Mouse (Mus musculus): ENCODE data around the gene Ccdc97. TPM values are rescaled to one million over a fixed set of nuclear protein-coding genes. Genes with fewer than 3 reads are reported as not detected.

Ccdc97 gene
- polyA plus RNA-seq (2015; fragmentation: Nextera tagmentation; extraction: Ambion mirVana), result 30.9 and 40.9 TPM in 2 replicates

DNA sequence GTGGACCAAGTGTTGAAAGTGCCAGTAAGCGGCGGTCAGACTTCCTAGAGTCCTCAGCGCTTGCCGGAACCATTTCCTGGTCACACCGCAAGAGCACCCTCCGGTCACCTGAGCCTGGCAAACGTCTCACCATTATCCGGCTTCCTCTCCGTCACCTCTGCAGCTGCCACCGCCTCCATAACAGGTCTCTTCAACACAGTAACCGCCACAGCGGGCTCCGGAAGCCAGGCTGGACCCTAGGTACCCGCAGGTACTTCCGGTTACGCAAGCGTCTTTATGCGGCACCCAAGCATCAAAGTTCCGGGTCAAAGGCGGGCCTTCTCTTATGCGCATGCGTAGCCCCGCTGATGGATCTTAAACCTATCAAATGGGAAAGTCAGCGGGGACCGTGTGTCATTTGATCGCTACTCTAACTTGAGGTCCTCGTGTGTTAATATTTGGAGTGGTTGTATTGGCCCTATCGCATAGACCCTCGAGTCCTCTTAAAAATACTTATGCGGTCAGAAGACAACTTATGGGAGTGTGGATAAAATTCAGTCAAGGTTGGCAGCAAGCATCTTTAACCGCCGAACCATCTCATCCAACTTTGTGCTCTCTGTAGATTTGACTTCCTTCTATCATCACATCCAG is at the start of gene Ccdc97:
Gene Ccdc97, minus strand, starts transcription at position 301 of the 630 bp plus-strand sequence.
- 4% methylated on average over 32 of the region's 32 CpGs for WGBS
- peak within 1 kb of the TSS; percentile 85 for H3K27ac ChIP-seq (replicated peaks)
- H3K27me3 ChIP-seq, result no peaks in the 10 kb centered on the region
- peaks cover 56% of the 10 kb centered on the region for H3K36me3 ChIP-seq
- peak within 1 kb of the TSS; percentile 90 for H3K4me2 ChIP-seq
- H3K4me3 ChIP-seq, result peak within 1 kb of the TSS; percentile 63
- H3K9ac ChIP-seq, result peak within 1 kb of the TSS; percentile 65
- peaks cover 21% of the 10 kb centered on the region for H3K4me1 ChIP-seq (replicated peaks)
- no peaks in the 10 kb centered on the region for H3K9me3 ChIP-seq
- ATAC-seq (ENCODE audit: low FRiP score, low read depth), result peak; percentile 86

DNA sequence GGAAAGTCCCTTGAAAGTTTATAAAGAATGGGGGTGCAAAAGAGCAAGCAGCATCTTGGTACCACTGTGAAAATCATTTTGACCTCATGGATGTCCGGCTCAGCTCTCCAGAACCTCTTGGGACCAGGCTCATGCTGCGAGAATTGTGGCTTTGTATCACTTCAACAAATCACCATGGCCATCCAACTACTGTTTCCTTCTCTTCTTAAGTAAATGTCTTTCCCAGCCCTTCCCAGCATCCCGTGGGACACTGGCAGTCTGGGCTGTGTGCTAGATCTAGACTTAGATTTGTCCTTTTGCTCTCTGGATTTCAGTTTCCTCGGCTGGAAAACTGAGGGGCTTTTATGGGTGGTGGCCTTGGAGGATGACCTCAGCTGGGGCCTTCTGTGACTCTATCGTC is 49.3 kb upstream of the Ccdc97 start:
- H3K4me1 ChIP-seq (replicated peaks), result no peaks in the 10 kb centered on the region
- no peaks in the 10 kb centered on the region for H3K27me3 ChIP-seq
- no peak overlapping the region for H3K27ac ChIP-seq (replicated peaks)
- no peak for ATAC-seq (ENCODE audit: low FRiP score, low read depth)
- no peak overlapping the region for H3K9ac ChIP-seq
- no peaks in the 10 kb centered on the region for H3K36me3 ChIP-seq
- no peak overlapping the region for H3K4me2 ChIP-seq
- no peak overlapping the region for H3K4me3 ChIP-seq
- WGBS, result 90% methylated on average over 5 of the region's 5 CpGs
- H3K9me3 ChIP-seq, result no peaks in the 10 kb centered on the region

DNA sequence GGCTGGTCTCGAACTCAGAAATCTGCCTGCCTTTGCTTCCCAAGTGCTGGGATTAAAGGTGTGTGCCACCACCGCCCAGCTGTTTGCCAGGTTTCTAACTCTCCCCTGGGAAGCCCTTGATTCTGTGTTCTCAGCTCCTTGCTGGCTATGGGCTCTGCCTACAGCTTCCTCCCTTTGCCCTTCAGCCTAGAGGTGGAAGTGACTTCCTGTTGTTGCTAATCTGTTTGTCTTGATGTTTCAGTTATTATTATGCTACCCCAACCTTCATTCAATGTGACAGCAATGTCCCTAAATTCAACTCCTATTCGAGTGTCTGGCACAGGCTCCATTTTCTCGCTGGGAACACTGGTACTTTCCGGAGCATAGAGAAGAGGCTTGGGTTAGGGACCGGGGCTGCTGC is 47.2 kb upstream of the Ccdc97 start:
- Histone ChIP-seq H3K4me2 (no peak overlapping the region), H3K4me1 (replicated peaks) (no peaks in the 10 kb centered on the region), H3K4me3 (no peak overlapping the region), H3K9me3 (no peaks in the 10 kb centered on the region), H3K27ac (replicated peaks) (no peak overlapping the region), H3K36me3 (no peaks in the 10 kb centered on the region), H3K9ac (no peak overlapping the region), H3K27me3 (no peaks in the 10 kb centered on the region)
- no peak for ATAC-seq (ENCODE audit: low FRiP score, low read depth)
- WGBS, result 89% methylated on average over 6 of the region's 6 CpGs

DNA sequence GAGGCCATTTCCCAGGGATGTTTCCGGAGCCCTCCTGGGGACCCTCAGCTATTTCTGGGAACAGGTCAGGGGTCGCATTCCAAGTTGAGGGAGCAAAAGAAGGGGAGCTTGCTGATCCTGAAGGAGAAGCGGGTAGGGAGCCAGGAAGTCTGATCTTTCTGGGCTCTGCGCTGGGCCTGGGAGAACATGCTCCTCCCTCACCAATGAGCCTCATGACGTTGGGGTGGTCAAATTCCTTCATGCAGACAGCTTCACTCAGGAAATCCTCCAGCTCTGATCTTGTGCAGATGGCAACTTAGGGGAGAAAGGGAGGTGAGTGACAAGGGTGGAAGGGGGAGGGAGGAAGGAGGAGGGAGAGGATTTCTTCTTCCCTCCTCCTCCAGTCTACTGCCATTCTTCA is 45.3 kb upstream of the Ccdc97 start:
- H3K9me3 ChIP-seq, result no peaks in the 10 kb centered on the region
- H3K4me3 ChIP-seq, result no peak overlapping the region
- H3K36me3 ChIP-seq, result no peaks in the 10 kb centered on the region
- no peak overlapping the region for H3K27ac ChIP-seq (replicated peaks)
- WGBS, result 63% methylated on average over 5 of the region's 5 CpGs
- no peaks in the 10 kb centered on the region for H3K27me3 ChIP-seq
- H3K9ac ChIP-seq, result no peak overlapping the region
- no peaks in the 10 kb centered on the region for H3K4me1 ChIP-seq (replicated peaks)
- no peak overlapping the region for H3K4me2 ChIP-seq
- ATAC-seq (ENCODE audit: low FRiP score, low read depth), result no peak

DNA sequence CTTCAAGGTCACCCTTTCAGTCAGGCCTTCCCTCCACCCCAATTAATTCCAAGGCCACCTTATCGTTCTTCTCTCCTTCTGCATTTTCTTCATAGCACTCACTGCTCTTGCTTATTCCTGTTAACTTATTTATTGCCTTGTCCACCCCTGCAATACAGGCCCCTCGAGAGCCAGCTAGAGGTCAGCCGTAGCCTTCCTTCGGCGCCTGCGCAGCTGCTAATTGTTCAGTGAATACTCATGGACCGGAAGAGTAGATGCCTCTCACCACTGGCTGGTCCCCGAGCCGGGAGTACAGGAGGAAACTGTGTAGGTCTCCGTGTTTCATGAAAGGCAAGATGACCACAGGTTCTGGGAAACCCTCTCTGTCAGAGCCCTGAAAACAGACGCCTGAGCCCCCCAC is 44.8 kb upstream of the Ccdc97 start:
- H3K36me3 ChIP-seq, result no peaks in the 10 kb centered on the region
- ATAC-seq (ENCODE audit: low FRiP score, low read depth), result no peak
- no peak overlapping the region for H3K27ac ChIP-seq (replicated peaks)
- no peak overlapping the region for H3K4me3 ChIP-seq
- no peak overlapping the region for H3K4me2 ChIP-seq
- 73% methylated on average over 11 of the region's 11 CpGs for WGBS
- no peaks in the 10 kb centered on the region for H3K9me3 ChIP-seq
- no peaks in the 10 kb centered on the region for H3K4me1 ChIP-seq (replicated peaks)
- no peak overlapping the region for H3K9ac ChIP-seq
- H3K27me3 ChIP-seq, result no peaks in the 10 kb centered on the region

DNA sequence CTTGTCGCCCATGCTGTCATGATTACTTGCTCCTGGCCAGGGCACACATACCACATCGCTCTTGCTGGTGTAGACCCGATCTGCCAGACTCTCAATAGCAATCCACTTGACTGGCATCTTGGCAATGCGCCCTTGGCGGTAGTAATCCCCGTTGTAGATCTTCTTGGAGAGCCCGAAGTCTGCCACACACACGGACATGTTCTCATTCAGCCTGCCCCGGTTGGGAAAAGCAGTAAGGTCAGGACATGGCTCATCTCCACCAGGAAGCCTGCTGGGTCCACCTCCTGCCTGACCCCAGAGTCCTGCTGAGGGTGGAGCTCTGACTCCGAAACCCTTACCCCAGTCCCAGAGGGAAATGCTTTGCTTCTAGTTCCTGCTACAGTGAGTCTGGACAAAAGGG is 42.5 kb upstream of the Ccdc97 start:
- H3K36me3 ChIP-seq, result no peaks in the 10 kb centered on the region
- no peaks in the 10 kb centered on the region for H3K4me1 ChIP-seq (replicated peaks)
- no peak overlapping the region for H3K4me3 ChIP-seq

DNA sequence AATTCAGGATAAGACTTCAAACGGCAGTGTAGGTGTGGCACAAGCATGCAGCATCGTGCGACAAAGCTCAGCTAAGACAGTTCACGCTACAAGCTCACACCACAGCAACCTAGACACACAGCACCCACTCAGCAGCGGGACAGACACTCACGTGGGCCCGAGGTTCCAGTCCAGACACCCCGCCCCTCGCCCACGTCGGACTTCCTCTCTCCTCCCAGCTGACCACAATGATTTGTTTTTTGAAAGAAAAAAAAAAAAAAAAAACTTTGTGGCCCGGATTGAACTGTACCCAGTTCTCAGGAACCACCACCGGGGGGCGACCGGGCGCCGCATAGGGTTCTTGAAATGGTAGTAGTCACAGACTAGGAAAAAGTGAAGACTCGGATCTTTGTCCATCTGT is 37.1 kb upstream of the Ccdc97 start:
- H3K9ac ChIP-seq, result peak overlapping the region; percentile 56
- peak overlapping the region; percentile 89 for H3K4me3 ChIP-seq
- no peaks in the 10 kb centered on the region for H3K9me3 ChIP-seq
- WGBS, result under 1% methylated on average over 18 of the region's 18 CpGs
- peak overlapping the region; percentile 99 for H3K27ac ChIP-seq (replicated peaks)
- H3K4me1 ChIP-seq (replicated peaks), result peaks cover 25% of the 10 kb centered on the region
- peak overlapping the region; percentile 98 for H3K4me2 ChIP-seq
- no peaks in the 10 kb centered on the region for H3K36me3 ChIP-seq
- ATAC-seq (ENCODE audit: low FRiP score, low read depth), result peak; percentile 23
- H3K27me3 ChIP-seq, result no peaks in the 10 kb centered on the region

More for the DNA sequence above, 42.5 kb upstream of the Ccdc97 start:
- WGBS, result 69% methylated on average over 10 of the region's 10 CpGs
- ATAC-seq (ENCODE audit: low FRiP score, low read depth), result no peak
- no peaks in the 10 kb centered on the region for H3K27me3 ChIP-seq
- no peak overlapping the region for H3K27ac ChIP-seq (replicated peaks)
- no peak overlapping the region for H3K4me2 ChIP-seq
- no peak overlapping the region for H3K9ac ChIP-seq
- no peaks in the 10 kb centered on the region for H3K9me3 ChIP-seq

DNA sequence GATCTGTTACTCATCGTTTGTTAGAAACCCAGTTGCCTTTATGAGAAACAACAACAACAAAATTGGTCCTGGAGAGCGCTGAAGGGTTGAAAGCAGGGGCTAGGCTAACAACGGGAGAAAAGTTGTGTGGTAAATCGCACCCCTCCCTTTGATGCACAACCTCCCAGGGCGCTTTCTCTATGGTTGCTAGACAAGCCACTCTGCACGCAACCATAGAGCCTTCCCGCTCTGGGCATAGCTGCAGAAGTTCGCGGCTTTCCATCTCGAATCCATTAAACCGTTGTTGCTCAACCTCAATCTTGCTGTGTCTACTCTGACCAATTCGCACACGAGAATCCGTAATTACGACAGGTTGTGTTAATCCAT is 36.6 kb upstream of the Ccdc97 start:
- Histone ChIP-seq H3K36me3 (peaks cover 5% of the 10 kb centered on the region), H3K4me1 (replicated peaks) (peaks cover 25% of the 10 kb centered on the region), H3K9me3 (no peaks in the 10 kb centered on the region), H3K4me3 (peak overlapping the region; percentile 89), H3K4me2 (peak overlapping the region; percentile 98), H3K27ac (replicated peaks) (peak overlapping the region; percentile 99), H3K27me3 (no peaks in the 10 kb centered on the region), H3K9ac (peak overlapping the region; percentile 56)
- WGBS, result under 1% methylated on average over 15 of the region's 15 CpGs
- ATAC-seq (ENCODE audit: low FRiP score, low read depth), result peak; percentile 42

DNA sequence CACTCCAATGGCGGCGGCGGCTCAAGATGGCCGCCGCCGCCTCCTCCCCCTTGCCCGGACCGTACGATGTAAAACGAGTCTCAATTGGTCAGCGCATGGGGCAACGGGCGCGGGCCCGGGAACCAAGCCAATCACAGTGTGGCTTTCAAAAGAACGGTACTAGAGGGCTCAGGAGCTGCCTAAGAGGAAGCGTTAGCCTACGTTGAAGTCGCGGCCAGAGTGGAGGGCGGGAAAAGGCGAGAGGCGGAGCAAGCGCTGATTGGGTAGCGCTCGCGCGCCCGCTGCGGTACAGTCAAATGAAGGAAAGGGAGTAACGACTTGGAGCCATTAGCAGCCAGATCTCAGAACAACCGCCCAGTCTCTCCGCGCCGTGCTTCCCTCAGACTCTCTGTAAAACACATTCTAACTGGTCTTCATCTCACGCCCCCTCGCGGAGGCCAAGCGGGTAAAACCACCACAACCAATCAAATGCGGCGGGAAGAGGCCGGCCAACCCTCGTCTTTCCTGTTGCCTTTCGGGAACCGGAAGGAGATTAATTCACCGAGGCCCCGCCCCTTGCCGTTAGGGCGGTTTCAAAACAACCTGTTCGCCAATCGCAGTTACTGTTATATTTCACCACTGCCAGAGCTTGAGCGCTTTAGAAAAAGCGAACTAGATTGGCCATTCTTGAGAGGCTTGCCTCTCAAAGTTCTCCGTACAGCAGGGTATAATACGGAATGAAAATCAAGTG is 36.0 kb upstream of the Ccdc97 start, which contains the start of gene Hnrnpul1:
Gene Hnrnpul1, minus strand, starts transcription at position 20 of the 730 bp plus-strand sequence.
- Histone ChIP-seq H3K4me2 (peak within 1 kb of the TSS; percentile 98), H3K36me3 (peaks cover 9% of the 10 kb centered on the region), H3K9me3 (no peaks in the 10 kb centered on the region), H3K9ac (peak within 1 kb of the TSS; percentile 98), H3K4me3 (peak within 1 kb of the TSS; percentile 89), H3K4me1 (replicated peaks) (peaks cover 25% of the 10 kb centered on the region), H3K27me3 (no peaks in the 10 kb centered on the region), H3K27ac (replicated peaks) (peak within 1 kb of the TSS; percentile 99)
- under 1% methylated on average over 55 of the region's 55 CpGs for WGBS
- ATAC-seq (ENCODE audit: low FRiP score, low read depth), result peak; percentile 95

DNA sequence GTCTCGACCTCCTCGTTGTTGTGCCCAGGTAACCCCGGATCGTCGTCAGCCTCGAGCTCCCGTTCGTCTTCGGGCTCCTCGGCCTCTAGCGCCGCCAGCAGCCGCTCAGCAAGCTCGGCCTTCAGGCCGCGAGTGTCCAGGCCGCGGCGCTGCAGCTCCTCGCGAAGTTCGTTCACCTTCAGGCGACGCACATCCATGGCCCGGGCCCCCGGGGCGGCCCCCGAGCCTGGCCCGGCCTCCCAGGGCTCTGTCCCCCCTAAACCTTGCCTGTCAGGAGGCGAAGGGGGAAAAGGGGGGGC is 35.5 kb upstream of the Ccdc97 start:
- ATAC-seq (ENCODE audit: low FRiP score, low read depth), result no peak
- no peaks in the 10 kb centered on the region for H3K27me3 ChIP-seq
- under 1% methylated on average over 28 of the region's 30 CpGs for WGBS
- H3K4me2 ChIP-seq, result peak overlapping the region; percentile 98
- peaks cover 14% of the 10 kb centered on the region for H3K36me3 ChIP-seq
- H3K9ac ChIP-seq, result peak overlapping the region; percentile 98
- peak overlapping the region; percentile 99 for H3K27ac ChIP-seq (replicated peaks)
- H3K4me3 ChIP-seq, result peak overlapping the region; percentile 89
- H3K4me1 ChIP-seq (replicated peaks), result peaks cover 25% of the 10 kb centered on the region
- H3K9me3 ChIP-seq, result no peaks in the 10 kb centered on the region

DNA sequence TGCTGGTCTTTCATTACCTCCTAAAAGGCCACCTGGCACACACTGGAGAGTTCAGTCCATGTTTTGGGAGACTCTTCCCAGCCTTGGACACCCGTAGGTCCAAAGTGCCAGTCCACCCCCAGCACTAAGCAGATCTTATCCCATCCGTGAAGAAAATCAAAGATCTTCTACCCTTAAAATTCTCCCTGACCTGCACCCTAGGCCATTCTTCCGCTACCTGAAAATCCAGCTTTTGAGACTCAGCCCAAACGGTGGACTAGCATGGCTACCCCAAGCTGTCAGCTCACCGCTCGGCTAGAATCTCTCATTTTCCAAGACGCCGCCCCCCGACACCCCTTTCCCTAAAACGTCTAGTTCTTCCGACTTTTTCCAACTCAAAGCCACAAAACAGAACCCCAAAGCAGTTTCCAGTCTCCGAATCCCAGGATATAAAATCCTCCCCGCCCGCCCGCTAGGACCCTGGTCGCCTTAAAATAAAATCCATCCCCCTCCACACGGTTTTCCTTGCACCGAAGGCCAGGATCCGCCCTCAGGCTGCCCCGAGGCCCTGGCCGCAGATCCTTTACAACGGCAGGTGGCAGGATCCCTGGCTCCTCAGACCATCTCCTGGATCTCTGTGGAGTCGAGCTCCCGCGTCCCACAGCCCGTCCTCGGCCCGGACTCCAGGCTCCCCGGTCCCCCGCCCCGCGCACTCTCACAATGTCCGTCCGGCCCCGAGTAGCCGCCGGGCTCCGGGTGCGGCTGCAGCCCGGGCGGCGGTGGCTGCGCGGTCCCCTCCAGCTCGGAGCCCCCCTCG is 35.0 kb upstream of the Ccdc97 start:
- peak; percentile 1; the same call in 1 of the 2 replicates for ATAC-seq (ENCODE audit: low FRiP score, low read depth)
- H3K4me1 ChIP-seq (replicated peaks), result peaks cover 25% of the 10 kb centered on the region
- under 1% methylated on average over 46 of the region's 46 CpGs for WGBS

DNA sequence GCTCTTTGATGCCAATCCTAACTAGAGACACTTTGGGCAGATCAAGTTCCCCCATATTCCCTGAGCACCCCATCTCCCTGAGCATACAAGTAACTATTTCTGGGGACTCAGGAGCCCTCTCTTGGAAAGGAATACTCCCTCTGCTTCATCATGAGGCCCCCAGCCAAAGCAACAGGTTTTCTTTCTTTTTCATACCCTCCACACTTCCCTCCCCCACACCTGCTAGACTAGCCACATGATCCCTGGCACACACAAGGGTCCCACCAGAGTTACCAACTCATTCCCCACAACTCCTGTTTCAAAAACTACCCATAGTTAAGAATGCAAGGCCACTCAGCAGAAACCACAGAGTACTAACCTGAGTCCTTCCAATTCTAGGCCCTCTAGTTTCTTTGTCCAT is 34.2 kb upstream of the Ccdc97 start:
- peak overlapping the region; percentile 89 for H3K4me3 ChIP-seq

More for the DNA sequence above, 35.0 kb upstream of the Ccdc97 start:
- Histone ChIP-seq H3K4me3 (peak overlapping the region; percentile 89), H3K4me2 (peak overlapping the region; percentile 98), H3K36me3 (peaks cover 19% of the 10 kb centered on the region), H3K27ac (replicated peaks) (peak overlapping the region; percentile 99), H3K9me3 (no peaks in the 10 kb centered on the region), H3K27me3 (no peaks in the 10 kb centered on the region), H3K9ac (peak overlapping the region; percentile 98)

More for the DNA sequence above, 34.2 kb upstream of the Ccdc97 start:
- Histone ChIP-seq H3K9me3 (no peaks in the 10 kb centered on the region), H3K36me3 (peaks cover 27% of the 10 kb centered on the region), H3K4me1 (replicated peaks) (peaks cover 25% of the 10 kb centered on the region), H3K4me2 (peak overlapping the region; percentile 98), H3K27ac (replicated peaks) (0 out of 2 replicates have a peak overlapping the region, but pooled peaks have one; percentile 99), H3K9ac (peak overlapping the region; percentile 98), H3K27me3 (no peaks in the 10 kb centered on the region)
- ATAC-seq (ENCODE audit: low FRiP score, low read depth), result no peak
